Mouse (Mus musculus) adrenal gland, postnatal 14 days (tissue): ENCODE measurements around the gene Mtap. TPM values are rescaled to one million over a fixed set of nuclear protein-coding genes. Genes with fewer than 3 reads are reported as not detected.

Experiments
- DNase-seq: peaks from one replicate; pipeline ENCODE4 v3.0.0; 2021; ENCODE audit warnings: mixed read lengths
- long read RNA-seq, 2 experiments: library from polyadenylated mRNA; stranded (forward); transcript quantifications; one replicate each; pipeline ENCODE4 v2.0.0; 2021
- total RNA-seq: library from RNA; stranded (reverse); gene quantifications from 2 replicates; pipeline ENCODE4 v1.2.3, GENCODE M21; 2021

Gene Mtap
- 30.8 and 34.2 TPM in 2 replicates for total RNA-seq
- long read RNA-seq, experiment 1, transcript Mtap-201 (8 exons, 2,797 nt) = major isoform, 44 of 50 reads
- long read RNA-seq, experiment 1, partial matches to known transcripts = 4 of 50 reads
- long read RNA-seq, experiment 1, other reads (novel, unspliced or antisense) = 0 of 50 reads
- long read RNA-seq, experiment 2, transcript Mtap-201 (8 exons, 2,797 nt) = major isoform, 23 of 24 reads
- long read RNA-seq, experiment 2, partial matches to known transcripts = 0 of 24 reads
- long read RNA-seq, experiment 2, other reads (novel, unspliced or antisense) = 1 of 24 reads

DNA sequence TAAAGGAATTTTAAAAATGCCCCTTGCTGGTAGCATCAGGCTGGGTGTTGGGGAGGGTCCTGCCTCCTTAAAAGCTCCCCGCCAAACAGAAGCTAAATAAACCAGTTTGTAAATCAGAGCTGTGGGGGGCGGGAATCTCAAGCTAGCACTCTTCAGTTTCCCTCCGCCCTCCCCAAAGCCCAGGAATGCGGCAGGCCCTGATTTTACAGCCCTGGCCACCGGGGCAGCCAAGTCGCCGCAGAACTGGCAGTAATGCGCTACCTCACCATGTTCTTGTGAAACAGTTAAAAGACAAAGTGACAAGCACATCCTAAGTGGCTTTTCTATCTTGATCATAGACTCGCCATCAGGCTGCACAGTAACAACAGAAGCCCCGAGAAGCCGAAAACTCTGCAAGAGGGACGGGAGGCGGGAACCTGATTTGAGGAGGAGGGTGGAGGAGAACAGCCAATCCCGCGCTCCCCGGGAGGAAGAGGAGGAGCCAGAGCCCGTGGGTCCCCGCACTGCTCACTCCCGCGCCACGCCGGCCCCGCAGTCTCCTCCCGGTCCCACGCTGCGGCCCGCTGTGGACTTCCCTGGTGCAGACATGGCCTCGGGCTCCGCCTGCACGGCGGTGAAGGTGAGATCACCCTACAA lies at the start of gene Mtap:
TSS of gene Mtap (plus strand) at position 217 of the 636 bp plus-strand sequence.
- DNase-seq = peak; percentile 92

DNA sequence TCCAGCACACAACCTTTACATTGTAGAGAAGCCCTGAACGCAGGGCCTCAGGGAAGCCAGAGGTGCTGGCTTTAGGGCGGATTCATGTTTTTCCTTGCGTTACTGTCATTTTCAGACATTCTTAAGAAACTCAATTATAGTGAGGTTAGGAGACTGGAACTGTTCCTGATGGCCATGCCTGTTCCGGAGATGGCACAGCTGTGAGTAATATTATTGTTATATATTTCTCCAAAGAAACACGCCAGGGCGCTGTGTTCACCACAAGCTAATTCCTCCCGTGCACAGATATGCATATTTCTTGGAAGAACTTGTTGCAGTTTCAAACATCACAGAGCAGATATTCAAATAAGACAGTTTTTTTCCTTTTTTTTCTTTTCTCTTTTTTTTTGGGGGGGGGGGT lies 47.8 kb upstream of the Mtap start:
- DNase-seq = no peak

- no peak for DNase-seq
Measured at GRCm38 (mm10) chr4:89090217-89090616, 46.7 kb upstream of the Mtap start.

DNA sequence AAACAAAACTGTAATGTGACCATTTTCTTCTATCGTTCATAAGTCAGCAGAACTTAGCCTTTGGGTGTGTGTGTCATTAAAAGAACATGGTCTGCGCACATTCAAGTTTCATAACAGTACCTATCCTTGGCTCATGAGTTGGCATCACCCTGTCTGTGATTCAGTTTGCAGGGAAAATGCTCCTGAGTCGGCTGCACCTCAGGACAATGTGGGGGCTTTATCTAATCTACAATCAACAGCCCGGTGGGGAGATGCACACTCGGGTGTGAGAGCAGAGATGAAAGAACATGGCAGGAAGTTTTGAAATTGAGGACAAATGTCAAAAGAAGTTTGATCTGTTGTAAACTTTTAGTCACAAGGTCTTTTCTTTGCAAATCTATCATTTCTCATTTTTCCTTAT lies 44.8 kb upstream of the Mtap start:
- DNase-seq = peak; percentile 4

- no peak for DNase-seq
Measured at GRCm38 (mm10) chr4:89094773-89095172, 42.1 kb upstream of the Mtap start.

DNA sequence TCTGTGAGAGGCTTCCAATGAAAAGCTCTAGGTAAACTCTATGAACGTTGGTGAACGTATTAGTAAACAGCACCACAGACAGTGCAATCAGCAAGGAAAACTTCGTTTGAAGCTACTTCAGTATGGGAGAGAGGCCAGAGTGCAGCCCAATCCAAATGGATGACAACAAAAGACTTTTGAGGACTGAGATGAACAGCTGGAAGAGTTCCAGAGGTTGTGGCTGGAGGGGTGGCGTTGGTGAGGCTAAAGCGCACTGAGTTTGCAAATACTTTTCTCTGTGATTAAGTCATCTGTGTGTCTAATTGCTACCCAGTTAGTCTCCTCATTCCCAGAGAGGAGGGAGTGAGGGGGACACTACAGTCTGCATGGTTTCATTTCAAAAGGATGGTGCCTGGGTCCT lies 38.7 kb upstream of the Mtap start:
- DNase-seq = no peak

GRCm38 (mm10) chr4:89101276-89101675 lies 35.6 kb upstream of the Mtap start:
- DNase-seq = no peak

GRCm38 (mm10) chr4:89102283-89102682 lies 34.6 kb upstream of the Mtap start:
- DNase-seq = no peak

GRCm38 (mm10) chr4:89105486-89105885 lies 31.4 kb upstream of the Mtap start:
- DNase-seq = no peak

- DNase-seq = no peak
Measured at GRCm38 (mm10) chr4:89106505-89106904, 30.4 kb upstream of the Mtap start.

- DNase-seq = peak; percentile 24
Measured at GRCm38 (mm10) chr4:89112168-89112710, 24.7 kb upstream of the Mtap start.

GRCm38 (mm10) chr4:89112782-89113181 lies 24.1 kb upstream of the Mtap start:
- no peak for DNase-seq

DNA sequence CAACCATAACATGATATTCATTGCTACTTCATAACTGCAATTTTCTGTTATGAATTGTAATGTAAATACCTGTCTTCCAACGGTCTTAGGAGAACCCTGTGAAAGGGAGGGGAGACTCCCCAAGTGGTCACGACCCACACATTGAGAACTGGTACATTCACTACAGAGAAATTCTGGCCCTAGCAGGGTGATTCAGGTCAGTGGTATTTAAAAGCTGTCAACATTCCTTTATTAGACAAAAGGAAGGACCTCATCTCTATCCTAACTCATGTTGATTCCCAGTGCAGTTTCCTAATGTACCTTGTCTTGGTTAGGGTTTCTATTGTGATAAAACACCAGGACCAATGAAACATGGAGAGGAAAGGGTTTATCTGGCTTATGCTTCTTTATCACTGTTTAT lies 20.9 kb upstream of the Mtap start:
- DNase-seq = no peak

- no peak for DNase-seq
Measured at GRCm38 (mm10) chr4:89119900-89120299, 17.0 kb upstream of the Mtap start.

- DNase-seq = no peak
Measured at GRCm38 (mm10) chr4:89120353-89120752, 16.6 kb upstream of the Mtap start.

DNA sequence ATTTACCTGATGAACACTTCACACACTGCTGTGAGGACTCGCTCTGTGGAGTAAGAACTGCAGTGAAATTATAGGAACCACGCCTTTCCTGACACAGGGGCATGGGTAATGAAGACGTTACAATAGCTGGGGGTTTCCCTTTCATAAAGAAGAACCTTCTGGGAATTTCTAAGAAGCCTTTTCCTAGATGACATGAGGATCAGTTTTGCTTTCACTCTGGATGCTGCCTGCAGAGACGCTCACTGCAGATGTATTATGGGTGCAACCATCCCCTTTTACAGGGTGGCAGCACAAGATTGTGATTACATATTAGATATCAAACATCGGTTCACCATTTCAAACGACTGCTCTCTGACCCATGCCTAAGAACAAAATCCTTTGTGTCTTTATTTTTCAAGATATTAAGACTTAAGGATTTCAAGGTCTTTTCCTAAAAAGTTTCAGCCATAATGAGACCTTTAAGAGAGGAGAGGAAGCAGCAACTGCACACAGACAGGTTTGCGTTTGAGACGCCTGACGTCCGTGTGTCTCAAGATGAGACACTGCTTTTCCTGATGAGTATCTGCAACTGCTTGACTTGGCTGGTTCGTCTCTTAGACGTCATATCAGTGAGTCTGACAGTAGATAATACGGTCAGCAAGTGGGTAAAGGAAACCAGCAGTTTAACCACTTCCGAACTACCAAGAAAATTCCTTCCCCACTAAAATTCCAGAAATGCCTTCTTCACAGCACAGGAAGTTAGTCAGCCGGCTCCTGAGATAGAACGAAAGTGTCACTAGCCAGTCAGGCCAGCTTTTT lies 13.3 kb upstream of the Mtap start:
- no peak for DNase-seq

DNA sequence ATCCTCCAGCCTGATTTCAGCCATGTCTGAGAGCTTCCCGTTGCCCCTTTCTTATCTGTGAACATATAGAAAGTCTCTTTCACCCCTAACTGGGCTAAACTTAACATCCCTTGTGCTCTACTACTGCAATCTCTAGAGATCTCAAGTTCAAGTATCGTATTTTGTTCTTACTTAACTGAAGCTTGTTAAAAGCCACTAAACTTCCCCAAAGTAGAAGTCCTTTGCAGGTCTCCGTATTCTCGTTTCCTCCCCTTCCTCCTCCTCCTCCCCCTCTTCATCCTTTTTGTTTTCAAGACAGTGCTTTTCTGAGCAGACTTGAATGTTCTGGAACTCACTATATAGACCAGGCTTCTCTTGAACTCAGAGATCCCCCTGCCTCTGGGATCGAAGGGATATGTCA lies 9.2 kb upstream of the Mtap start:
- DNase-seq = no peak

DNA sequence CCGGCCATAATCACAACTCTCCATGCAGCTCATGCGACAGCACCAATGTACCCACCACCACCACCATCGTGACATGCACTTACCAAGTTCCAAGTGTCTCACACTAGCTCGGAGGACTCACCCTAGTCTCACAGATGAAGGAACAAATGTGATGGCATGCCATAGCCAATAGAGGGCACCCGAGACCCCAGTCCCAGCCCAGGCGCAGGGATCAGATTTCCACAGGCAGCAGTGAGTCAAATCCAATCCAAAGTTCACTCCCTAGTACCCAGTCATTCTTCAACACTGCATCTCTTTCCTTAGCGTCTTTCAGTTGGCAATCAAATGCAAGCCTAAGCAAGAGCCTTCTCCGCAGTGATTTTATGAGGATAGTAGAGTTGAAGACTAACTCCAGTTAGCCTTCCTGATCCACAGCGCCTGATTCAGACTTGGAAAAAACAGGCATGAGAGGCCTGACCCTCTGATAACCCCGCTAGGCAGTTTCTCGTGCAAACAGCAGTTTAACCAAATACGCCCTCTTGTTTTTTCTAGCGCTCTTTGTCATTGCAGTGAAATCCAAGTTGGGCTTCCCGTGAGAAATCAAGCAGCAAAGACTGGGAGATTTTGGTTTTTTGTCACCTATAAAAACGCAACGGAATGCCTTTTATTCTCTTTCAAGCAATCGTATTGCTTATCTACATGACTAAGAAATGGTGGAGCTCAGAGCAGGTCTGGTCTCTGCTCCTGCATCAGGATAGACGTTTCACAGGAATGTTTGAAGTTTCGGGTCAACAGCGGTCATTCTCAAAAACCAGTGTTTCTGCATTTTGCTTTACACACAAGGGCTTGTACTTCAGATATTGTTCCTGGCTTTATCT lies 8.6 kb upstream of the Mtap start:
- DNase-seq = peak; percentile 75

DNA sequence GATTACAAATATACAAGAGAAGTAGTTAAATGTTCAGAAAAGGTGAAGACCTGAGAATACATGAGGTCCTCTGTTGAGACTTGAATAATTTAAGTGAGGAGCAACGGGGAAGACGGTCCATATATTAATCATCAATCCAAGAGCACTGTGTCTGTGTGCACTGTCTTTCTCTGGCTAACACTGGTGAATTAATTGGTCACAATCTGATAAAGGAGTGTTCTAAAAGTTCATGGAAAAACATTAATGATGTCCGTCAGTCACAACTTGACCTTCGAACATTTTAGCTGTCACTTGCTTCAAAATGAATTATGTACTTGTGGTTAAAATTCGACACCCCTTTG lies 8.0 kb upstream of the Mtap start:
- no peak for DNase-seq

GRCm38 (mm10) chr4:89129311-89129913 lies 7.5 kb upstream of the Mtap start:
- DNase-seq = peak; percentile 79

- DNase-seq = no peak
Measured at GRCm38 (mm10) chr4:89131795-89132194, 5.1 kb upstream of the Mtap start.

DNA sequence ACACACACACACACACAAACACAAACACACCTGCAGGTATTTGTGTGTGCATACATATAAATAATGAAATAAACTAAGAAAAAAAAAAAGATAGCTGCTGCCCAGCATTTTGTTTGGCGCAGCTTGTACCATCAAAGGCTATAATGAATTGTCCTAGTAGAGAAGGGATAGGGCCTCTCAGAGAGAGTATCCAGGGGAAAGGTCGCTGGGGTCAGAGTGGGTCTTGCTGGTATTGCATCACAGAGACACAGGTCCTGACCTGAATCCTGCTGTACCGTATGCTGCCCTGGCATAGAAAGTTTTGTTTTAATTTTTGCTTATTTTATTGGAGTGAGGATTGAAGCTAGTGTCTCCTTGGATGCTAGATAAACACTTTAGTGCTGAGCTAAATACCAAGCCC lies 566 bp upstream of the Mtap start:
- no peak for DNase-seq
